Mouse (Mus musculus) left cerebral cortex, adult 8-10 months (tissue): Measurements from ENCODE around the gene Rpl6. TPM values are rescaled to one million over a fixed set of nuclear protein-coding genes. Genes with fewer than 3 reads are reported as not detected.
"Not testable (repeated sequence)": the region's sequence is repeated elsewhere in the genome, so short reads cannot be mapped to it uniquely, and the experiment has no call there.

ENCODE experiments used
- DNase-seq, 2 experiments: peaks; one replicate each; pipeline ENCODE4 v3.0.0; 2022; ENCODE audit warnings: low spot score in 2 of 2
- total RNA-seq, 4 experiments: library from RNA; stranded (reverse); gene quantifications; 2 replicates each; pipeline ENCODE4 v1.2.4; 2022

Gene Rpl6
- total RNA-seq, 4 experiments from 2014 or later, result 495 to 632 (median 565) TPM

DNA sequence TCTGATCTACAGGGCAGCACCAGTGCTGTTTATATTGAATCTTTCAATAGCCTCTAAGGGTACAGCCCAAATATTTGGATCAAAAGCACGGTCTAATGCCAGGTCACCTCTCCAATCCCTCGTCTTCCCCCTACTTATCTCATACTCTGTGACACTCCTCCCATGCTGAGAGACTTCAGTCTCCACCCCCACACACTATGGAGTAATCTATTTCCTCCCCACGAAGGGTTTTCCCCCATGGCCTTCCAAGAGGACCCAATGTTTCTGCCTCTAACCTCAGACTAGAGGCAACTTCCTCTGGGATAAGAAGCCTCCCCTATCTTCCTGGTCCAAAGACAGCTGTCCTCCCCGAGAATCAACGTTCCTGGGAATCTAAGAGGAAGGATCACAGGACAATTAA lies 7.5 kb upstream of the Rpl6 start:
- DNase-seq, result no peak

DNA sequence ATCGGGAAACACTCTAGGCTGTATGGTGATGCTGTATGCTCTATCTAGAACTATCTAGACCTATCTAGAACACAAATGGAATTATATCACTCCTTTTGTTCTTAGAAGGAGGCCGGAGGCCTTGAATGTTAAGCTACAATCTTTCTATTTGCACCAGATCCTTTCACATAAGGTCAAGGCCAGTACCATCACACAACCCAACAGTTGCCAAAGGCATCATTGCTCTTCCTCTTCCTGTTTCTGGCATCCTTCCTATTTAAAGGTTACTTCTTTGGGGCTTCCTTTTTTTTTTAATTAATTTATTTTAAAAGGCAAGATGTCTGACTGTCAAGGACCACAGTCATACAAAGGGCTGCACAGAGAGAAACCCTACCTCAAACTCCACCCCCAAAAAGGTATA lies 6.9 kb upstream of the Rpl6 start:
- DNase-seq, result no peak

DNA sequence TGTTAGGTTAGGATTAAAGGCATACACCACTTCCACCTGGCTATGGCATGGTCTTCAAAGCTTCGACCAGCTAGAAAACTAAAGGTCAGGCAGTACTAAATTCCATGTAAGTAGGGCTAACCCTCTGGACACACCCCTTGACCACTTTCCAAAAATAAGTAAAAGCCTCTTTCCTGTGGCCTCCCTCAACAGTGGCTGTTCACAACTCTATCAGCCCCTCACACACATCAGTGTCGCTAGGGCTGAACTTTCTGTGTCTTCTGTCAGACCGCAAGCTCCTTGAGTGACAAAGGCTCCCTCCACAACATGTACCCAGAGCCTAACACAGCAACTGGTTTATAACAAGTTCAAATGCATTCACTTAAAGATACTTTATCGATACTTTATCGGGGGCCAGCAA lies 5.9 kb upstream of the Rpl6 start:
- DNase-seq, result no peak

DNA sequence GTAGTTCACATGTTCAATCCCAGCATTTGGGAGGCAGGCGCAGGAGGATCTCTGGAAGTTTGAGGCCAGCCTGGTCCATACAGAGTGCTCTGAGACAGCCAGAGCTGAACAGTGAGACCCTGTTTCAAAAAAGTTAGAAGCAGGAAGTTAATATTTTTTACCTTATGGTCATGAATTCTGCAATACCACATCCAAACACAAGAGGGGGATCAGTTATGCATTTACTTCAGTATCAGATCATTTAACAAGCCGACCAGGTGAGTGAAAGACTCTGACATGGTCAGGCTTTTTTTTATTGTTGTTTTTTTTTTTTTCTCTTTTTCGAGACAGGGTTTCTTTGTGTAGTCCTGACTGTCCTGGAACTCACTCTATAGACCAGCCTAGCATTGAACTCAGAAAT lies 2.5 kb upstream of the Rpl6 start:
- DNase-seq, result no peak

DNA sequence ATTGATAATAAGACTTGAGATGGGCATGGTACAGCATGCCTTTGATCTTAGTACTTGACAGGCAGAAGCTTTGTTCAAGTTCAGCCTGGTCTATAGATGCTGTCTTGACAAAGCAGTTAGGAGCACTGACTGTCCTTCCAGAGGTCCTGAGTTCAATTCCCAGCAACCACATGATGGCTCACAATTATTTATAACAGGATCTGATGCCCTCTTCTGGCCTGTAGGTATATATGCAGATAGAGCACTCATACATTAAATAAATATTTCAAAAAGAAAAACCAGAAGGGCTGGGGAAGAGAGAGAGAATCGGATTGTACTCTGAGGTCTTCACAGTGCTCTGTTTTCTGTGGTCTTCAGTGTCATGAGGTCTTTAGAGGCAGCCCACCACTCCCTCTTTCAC lies 1.8 kb upstream of the Rpl6 start:
- no peak for DNase-seq

DNA sequence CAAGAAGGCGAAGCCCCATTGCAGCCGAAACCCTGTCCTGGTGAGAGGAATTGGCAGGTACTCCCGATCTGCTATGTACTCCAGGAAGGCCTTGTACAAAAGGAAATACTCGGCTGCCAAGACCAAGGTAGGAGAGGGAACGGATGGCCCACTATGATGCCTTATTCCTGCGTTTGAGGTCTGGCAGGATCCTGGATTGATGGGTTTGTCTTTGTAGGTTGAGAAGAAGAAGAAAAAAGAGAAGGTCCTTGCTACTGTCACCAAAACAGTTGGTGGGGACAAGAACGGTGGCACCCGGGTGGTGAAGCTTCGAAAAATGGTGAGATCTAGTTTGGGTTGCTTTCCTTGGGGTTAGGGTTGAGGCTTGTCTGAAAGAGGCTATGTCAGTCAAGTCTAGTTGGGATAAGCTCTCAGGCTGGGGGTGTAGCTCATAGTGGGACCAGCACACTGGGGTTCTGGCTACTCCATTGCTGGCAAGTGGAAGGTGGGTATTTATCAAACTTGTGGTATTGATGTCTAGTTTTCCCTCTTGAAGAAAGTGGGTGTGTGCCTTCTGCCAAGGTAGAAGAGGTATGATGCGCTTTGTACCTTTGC lies 1.4 kb downstream of the Rpl6 start:
- DNase-seq, result not testable (repeated sequence)

DNA sequence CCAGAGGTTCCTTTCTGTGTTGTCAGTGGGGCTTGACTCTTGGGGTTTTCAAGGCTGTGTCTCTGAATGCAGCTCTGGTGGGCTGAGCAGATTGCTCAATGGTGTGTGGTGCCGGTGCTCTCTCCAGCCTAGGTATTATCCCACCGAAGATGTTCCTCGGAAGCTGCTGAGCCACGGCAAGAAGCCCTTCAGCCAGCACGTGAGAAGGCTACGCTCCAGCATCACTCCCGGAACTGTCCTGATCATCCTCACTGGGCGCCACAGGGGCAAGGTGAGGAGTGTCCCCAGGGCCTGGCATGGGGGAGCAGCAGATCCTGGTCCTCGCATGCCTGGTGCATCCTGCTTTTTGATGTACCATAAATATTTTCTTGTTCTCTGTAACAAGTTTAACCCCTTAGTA lies 2.3 kb downstream of the Rpl6 start:
- no peak for DNase-seq

DNA sequence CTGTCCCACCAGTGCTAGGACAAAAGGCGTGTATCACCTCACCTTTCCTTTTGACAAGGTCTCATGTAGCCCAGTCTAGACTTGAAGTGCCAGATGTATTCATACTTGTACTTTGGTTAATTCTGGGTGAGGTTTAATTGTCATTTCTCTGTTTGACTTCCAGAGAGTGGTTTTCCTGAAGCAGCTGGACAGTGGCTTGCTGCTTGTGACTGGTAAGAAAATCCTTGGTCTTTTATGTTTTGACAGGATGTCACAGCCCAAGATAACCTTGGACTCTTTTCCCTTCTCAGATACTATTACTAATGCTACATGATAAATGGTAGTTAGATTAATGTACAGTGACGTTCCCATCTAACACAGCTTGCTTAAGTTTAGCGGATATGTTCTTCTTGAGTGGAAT lies 2.7 kb downstream of the Rpl6 start:
- no peak for DNase-seq

DNA sequence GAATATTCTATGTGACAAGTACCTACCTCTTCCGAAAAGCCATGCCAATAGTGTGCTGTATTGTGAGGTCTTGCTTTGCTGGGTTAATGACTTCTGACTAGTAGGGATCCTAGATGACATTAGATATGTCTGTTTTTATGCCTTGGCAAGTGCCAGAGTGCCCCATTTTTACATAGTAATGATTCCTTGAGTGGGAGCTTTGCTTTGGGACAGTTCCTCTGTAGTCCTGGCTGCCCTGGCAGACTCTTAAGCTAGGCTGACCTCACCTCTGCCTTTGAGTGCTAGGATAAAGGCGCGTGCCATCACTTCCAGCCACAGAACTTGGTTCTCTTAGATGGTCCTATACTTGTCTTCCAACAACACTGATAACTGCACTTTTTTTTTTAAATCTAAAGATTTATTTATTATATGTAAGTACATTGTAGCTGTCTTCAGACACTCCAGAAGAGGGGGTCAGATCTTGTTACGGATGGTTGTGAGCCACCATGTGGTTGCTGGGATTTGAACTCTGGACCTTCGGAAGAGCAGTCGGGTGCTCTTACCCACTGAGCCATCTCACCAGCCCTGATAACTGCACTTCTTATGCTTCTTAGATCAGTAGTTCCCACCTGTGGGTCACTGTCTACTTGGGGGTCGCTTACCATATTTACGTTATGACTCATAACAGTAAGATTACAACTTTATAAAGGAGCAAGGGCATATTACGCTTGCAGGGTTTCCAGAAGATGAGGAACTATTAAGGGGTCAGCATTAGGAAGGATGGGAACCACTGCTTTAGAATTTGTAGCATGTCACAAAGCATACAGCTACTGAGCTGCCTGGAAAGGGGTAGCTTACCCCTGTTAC lies 5.7 kb downstream of the Rpl6 start:
- DNase-seq, result no peak

DNA sequence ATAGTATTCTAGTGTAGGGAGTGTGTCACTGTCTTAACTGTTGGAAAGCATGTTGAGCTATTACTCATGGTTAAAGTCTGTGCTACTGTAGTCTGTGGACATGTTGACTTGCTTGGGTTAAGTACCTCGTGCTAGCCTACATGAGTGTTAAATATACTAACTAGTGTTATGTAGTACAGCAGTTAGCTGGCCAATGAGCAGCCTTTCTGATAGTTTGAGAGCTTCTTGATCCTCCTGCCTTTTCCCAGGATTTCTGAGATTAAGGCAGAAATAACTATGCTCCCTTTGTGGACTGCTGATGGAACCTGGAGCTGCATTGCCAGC lies 6.3 kb downstream of the Rpl6 start:
- DNase-seq, result no peak

DNA sequence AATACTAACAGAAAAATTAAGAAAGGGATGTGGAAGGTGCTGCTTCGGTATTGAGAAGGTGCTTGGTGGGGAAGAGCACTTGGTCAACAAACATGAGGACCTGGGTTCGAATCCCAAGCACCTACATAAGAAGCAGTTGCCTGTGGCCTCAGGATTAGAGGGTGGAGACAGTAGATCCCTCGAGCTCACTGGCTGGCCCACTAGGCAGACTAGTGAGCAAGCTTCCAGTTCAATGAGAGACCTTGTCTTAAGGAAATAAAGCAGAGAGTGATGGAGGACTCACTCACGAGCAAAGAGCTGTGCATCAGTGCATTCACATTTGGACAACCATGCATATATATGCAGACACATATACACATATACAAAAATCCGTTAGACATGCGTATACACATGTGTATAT lies 7.8 kb downstream of the Rpl6 start:
- no peak for DNase-seq

DNA sequence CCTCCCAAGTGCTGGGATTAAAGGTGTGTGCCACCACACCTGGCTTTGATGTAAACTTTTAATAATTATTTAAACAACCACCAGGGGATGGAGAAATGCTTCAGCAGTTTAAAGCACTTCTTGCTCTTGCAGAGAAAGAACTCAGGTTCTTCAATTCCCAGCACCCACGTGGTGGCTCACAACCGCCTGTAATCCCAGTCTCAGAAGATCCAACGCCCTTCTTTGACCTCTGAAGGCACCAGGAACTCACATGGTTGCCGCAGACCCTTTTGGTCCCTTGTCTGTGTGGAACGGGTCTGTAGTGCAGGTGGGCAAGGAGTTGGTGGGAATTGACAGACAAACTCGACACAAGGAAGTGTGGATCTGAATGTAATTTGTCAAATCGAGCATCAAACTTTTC lies 10.4 kb downstream of the Rpl6 start:
- no peak for DNase-seq

DNA sequence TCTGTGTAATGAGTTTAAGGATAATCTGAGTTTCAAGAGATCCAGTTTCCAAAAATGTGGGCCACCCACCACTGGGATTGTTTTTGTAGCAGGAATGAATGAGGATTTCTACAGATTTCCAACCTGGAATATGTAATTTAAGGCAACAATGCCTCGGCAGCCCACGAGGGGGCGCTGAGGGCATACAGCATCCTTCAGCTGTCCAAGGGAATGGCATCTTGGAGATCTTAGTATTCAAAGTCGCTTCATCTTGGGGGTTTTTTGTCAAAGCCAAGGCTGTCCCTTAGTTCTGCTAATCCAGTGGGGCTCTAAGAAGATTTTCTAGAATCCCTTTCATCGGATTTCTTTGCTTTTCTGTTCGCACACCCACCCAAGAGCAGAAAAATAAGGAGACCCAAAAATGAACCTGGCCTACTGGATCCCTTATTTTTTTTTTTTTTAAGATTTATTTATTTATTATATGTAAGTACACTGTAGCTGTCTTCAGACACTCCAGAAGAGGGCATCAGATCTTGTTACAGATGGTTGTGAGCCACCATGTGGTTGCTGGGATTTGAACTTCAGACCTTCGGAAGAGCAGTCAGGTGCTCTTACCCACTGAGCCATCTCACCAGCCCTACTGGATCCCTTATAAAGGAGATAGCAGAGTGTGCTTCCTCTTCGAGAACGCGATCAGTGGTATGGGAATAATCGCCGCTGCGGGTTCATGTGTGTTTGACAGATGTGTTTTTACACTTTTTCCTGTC lies 11.3 kb downstream of the Rpl6 start:
- DNase-seq, result peak; percentile 49 to 73

DNA sequence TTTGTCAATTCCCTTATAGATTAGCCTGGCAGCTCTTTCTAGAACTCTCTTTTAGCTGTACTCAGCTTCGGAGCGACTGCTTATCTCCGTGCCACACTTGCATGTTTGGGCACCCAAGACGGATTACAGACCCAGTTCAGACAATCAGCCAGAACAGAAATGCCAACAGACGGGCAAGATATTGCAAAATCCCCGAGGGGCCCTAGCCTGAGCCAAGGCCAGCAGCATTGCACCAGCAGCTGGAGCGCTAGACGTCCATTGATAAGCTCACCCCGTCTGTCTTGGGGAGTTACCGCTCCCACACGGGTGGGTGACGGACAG lies 11.8 kb downstream of the Rpl6 start:
- DNase-seq, result no peak

DNA sequence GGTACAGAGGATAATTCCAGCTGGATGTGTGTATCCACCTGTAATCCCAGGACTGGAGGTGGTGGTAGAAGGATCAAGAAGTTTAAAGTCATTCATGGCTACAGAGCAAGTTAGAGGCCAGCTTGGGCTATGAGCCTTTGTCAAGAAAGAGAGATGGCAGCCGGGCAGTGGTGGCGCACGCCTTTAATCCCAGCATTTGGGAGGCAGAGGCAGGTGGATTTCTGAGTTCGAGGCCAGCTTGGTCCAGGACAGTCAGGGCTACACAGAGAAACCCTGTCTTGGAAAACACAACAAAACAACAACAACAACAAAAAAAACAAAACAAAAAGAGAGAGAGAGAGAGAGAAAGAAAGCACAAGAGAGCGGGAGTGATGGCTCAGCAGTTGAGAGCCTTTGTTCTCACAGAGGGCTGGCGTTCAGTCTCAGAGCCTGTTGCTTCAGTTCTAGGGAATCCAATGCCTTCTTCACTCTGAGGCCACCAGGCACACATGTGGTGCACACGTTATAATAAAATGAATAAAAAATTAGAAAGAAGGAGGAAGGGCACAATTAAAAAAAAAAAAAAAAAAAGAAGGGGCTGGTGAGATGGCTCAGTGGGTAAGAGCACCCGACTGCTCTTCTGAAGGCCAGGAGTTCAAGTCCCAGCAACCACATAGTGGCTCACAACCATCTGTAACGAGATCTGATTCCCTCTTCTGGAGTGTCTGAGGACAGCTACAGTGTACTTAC lies 12.5 kb downstream of the Rpl6 start:
- not testable (repeated sequence) for DNase-seq

DNA sequence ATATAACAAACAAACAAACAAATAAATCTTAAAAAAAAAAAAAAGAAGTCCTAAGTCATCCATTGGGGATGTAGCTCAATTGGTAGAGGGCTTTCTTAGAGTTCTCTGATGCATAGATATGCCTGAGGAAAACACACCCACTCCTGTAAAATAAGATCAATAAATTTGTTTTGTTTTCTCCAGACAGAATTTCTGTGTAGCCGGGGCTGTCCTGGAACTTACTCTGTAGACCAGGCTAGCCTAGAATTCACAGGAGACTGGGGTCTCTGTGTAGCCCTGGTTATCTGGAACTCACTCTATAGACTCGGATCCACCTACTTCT lies 13.0 kb downstream of the Rpl6 start:
- no peak for DNase-seq

DNA sequence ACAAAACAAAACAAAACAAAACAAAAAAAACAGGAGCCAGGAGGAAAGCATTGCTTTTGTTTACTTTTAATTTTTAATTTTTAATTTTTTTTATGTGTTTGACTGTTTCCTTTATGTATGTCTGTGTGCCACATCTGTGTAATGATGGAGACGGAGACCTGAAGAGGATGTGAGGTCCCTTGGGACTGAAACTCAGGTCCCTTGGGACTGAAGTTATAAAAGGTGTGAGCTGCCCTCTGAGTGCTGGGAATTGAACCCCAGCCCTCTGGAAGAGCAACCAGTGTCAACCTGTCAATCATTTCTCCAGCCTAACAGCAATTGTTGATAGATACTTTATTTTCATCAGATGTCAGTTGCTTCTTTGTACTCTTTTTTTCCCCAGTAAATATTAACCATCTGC lies 14.9 kb downstream of the Rpl6 start:
- DNase-seq, result no peak

DNA sequence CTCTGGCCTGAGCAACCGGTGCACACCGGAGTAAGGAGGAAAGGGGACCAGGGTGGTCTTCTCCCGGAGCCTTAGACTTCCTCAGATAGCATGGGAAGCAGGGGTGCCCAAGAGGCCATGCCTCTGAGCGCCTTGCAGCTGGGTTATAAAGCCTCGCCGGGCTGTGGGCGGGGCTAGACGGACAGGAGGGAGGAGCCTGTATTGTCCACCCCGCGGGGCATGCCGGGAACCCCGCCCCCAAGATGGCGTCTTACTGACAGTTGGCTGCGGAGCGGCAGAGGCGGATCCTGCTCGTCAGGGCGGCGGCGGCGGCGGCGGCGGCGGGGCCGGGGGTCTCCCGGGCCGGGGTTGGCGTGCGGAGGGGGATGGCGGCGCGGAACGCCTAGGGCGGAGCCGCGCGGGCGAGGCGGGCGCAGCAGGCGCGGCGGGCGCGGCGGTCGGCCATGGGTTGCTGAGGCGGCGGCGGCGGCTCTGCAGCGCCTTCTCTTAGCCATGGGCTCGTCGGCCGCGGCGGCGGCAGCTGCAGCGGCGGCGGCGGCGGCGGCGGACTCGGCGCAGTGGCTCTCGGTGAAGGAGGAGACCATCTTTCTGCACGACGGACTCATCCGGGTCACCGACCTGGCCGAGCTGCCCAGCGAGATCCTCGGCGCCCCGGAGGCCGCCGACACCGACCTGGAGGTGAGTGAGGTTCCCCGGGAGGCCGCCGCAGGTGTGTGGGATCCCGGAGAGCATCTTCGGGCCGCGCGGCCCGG lies 15.9 kb downstream of the Rpl6 start, which contains the start of gene Hectd4:
Gene Hectd4, plus strand, starts transcription at position 240 of the 752 bp plus-strand sequence.
- DNase-seq, result peak; percentile 90 to 91

DNA sequence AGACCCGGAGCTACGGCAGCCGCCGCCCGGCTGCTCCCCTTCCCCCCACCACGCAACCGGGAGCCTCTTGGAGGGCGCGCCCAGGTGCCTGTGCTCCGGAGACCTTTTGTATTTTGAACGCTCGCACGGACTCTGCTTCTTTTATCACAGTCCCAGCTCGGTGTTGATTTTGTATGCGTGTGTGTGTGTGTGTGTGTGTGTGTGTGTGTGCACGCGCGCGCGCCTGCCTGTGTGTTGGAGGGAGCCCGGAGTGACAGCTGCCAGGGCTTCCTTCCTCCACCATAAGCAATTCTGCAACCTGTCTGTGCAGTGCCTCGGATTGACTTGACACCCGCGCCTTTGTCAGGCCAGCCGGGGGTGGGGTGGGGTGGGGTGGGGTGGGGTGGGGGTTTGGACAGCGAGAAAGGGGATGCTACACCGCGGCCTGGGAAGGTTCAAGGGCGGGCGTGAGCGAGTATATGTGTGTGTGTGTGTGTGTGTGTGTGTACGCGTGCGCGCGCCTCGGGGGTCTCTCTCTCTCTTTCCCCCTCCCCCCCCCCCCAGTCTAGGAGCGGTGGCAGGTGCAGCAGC lies 16.5 kb downstream of the Rpl6 start:
- DNase-seq, result peak in 1 of 2 experiments; percentile 35

DNA sequence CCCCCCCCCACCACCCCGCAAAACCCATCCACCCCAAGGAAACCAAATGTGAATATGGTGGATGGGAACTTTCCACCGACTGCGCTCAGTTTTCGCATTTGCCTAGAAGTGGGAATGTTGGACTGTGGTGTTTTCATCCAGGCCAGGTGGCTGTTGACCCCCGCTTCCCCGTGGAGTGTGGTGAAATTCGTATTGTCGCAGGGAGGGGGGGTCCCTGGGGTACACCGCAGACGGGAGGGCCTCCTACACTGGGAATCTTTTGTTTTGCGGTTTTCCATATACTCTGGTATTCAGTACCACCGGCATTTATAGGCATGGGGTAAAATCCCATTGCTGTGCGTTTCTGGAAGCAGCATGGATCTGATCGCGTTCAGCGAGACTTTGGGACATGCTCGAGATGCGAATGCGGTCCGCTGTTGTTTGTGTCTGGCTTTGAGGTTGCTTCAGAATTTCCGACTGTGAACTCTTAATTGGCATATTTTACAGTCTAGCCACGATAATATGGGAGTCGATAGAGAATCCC lies 17.1 kb downstream of the Rpl6 start:
- DNase-seq, result no peak

DNA sequence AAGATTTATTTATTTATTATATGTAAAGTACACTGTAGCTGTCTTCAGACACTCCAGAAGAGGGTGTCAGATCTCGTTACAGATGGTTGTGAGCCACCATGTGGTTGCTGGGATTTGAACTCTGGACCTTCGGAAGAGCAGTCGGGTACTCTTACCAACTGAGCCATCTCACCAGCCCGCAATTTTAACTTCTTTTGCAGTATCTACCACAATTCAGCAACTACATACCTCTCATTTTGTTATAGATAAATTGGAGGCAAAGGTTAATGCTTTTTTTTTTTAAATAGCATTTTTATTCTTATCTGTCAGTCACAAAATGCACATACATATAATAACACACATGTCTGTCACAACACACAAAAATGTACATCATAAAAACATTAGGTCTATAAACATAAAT lies 19.7 kb downstream of the Rpl6 start:
- not testable (repeated sequence) for DNase-seq
